Mouse (Mus musculus): ENCODE results near the gene Mfsd1. TPM values are rescaled to one million over a fixed set of nuclear protein-coding genes. Genes with fewer than 3 reads are reported as not detected.
A peak's percentile ranks its signal among the peaks of the same experiment; 100 is the strongest.

Gene Mfsd1
- total and polyA plus RNA-seq, 3 experiments = 44.3 to 95.7 (median 56.8) TPM

DNA sequence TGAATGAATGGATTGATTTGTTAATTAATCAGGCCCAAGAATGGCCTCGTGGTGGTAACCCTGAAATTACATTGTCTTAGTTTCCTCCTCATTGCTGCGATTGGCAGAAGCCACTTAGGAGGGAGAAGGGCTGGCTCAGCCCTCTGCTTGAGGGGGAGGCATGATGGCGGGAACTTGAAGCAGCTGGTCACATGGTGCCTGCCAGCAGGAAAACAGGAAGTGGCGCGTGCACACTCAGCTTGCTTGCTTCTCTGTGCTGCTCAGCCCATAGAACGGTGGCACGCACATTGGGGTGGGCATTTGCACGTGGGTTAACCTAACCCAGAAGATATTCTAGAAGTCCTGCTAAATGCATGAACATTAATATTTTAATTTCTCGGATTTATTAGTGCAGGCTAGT is 4.9 kb downstream of the Mfsd1 start:
- TF ChIP-seq PAX5 (IDR thresholded peaks at IDR 0.05; ENCODE audit: low read length) = no peak
- TF ChIP-seq ZC3H11A (IDR thresholded peaks at IDR 0.05; ENCODE audit: low read depth, low read length) = no peak
- no peak for TF ChIP-seq UBTF (IDR thresholded peaks at IDR 0.05; ENCODE audit: low read depth, low read length)
- 0 out of 2 replicates have a peak, but pooled peaks have one; percentile 9 for TF ChIP-seq USF1 (IDR thresholded peaks at IDR 0.05; ENCODE audit: low read depth, low read length)
- no peak for TF ChIP-seq MXI1 (IDR thresholded peaks at IDR 0.05; ENCODE audit: low read depth, low read length)
- H3K27me3 ChIP-seq (replicated peaks) = no peaks in the 10 kb centered on the region

DNA sequence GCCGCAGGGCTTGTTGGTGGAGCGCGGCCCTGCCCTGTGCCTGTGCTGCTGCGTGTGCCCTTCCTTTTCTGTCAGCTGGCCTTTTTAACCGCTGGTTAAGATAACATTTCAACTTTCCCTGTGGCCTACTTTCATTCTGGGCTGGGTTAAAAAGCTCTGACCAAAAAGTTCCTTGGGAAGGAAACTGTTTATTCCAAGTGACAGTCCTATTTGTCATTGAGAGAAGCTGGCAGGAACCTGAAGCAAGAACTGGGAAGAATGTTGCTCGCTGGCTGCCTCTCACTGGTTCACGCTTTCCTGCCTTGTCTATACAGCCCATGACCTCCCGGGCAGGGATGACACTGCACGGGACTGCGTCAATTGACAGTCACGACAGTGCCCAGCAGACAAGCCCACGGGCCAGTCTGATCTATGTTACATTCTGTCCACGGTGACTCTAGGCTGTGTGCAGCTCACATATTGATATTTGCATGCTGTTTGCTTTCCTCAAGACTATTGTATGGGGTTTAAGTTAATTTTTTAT is 19.1 kb downstream of the Mfsd1 start:
- Histone ChIP-seq H3K4me2 (ENCODE audit: insufficient read depth, low read depth, poor library complexity, severe bottlenecking) (no peak overlapping the region), H3K9me3 (replicated peaks; ENCODE audit: low read length) (no peaks in the 10 kb centered on the region), H3K27ac (ENCODE audit: insufficient read depth, low read depth) (no peak overlapping the region), H3K79me2 (replicated peaks; ENCODE audit: control insufficient read depth, extremely low read depth, insufficient read depth, poor library complexity, severe bottlenecking) (no peaks in the 10 kb centered on the region), H3K27me3 (replicated peaks) (no peaks in the 10 kb centered on the region), H3K4me3 (replicated peaks in 1 of 3; ENCODE audit: low read depth in 2 of 3, low read length in 2 of 3, poor library complexity in 1 of 3) (no peak overlapping the region), H3K4me1 (ENCODE audit: control insufficient read depth in 1 of 2, insufficient read depth in 2 of 2) (no peaks in the 10 kb centered on the region), H3K9ac (ENCODE audit: insufficient read depth, low read depth) (no peak overlapping the region), H3K36me3 (replicated peaks in 1 of 2; ENCODE audit: control insufficient read depth in 1 of 2, insufficient read depth in 1 of 2, low read length in 1 of 2) (peaks cover 51 to 64% of the 10 kb centered on the region in 2 experiments)
- no peak for TF ChIP-seq TBP (conservative IDR thresholded peaks at IDR 0.05; ENCODE audit: low read depth, low read length)
- no peak for TF ChIP-seq E2F4 (IDR thresholded peaks at IDR 0.05; ENCODE audit: insufficient replicate concordance, low read depth, low read length)
- no peak for TF ChIP-seq RAD21 (IDR thresholded peaks at IDR 0.05; ENCODE audit: low read depth, low read length)
- TF ChIP-seq TCF12 (IDR thresholded peaks at IDR 0.05; ENCODE audit: low read depth, low read length) = no peak
- no peak for TF ChIP-seq ZMIZ1 (IDR thresholded peaks at IDR 0.05; ENCODE audit: low read depth, low read length)
- no peak for TF ChIP-seq JUN (IDR thresholded peaks at IDR 0.05; ENCODE audit: insufficient read depth, low read depth, low read length)
- TF ChIP-seq PAX5 (IDR thresholded peaks at IDR 0.05; ENCODE audit: low read length) = no peak
- no peak for TF ChIP-seq CTCF (conservative IDR thresholded peaks at IDR 0.05 in 1 of 2, IDR thresholded peaks at IDR 0.05 in 1 of 2; ENCODE audit: low read depth in 2 of 2, low read length in 2 of 2)
- no peak for TF ChIP-seq CHD1 (IDR thresholded peaks at IDR 0.05; ENCODE audit: low read depth, low read length)
- no peak for TF ChIP-seq GABPA (IDR thresholded peaks at IDR 0.05; ENCODE audit: insufficient replicate concordance, low read depth, low read length)
- TF ChIP-seq NRF1 (IDR thresholded peaks at IDR 0.05; ENCODE audit: low read depth, low read length) = no peak
- TF ChIP-seq RCOR1 (conservative IDR thresholded peaks at IDR 0.05; ENCODE audit: low read depth, low read length) = no peak
- no peak for TF ChIP-seq MAFK (IDR thresholded peaks at IDR 0.05; ENCODE audit: insufficient replicate concordance, low read length)
- no peak for TF ChIP-seq MAX (IDR thresholded peaks at IDR 0.05; ENCODE audit: low read length)
- TF ChIP-seq ZKSCAN1 (IDR thresholded peaks at IDR 0.05; ENCODE audit: borderline replicate concordance, low read depth, low read length) = no peak
- TF ChIP-seq HCFC1 (IDR thresholded peaks at IDR 0.05; ENCODE audit: low read depth, low read length) = no peak
- TF ChIP-seq MAZ (IDR thresholded peaks at IDR 0.05; ENCODE audit: low read depth, low read length) = no peak
- no peak for TF ChIP-seq ZC3H11A (IDR thresholded peaks at IDR 0.05; ENCODE audit: low read depth, low read length)
- TF ChIP-seq USF1 (IDR thresholded peaks at IDR 0.05; ENCODE audit: low read depth, low read length) = no peak
- no peak for TF ChIP-seq ETS1 (conservative IDR thresholded peaks at IDR 0.05; ENCODE audit: low read depth, low read length)
- dilution Hi-C loops (cut with MboI; ENCODE audit: extremely low pct_ligation_motif_present, extremely low pct_unique_long_range_greater_than_20kb, low sequenced_read_pairs) = no loop called here
- in situ Hi-C loops (cut with MboI; ENCODE audit: low pct_ligation_motif_present, low pct_unique_long_range_greater_than_20kb, low sequenced_read_pairs) = loop anchor here (25.0 kb wide), 1 partner anchor 936 kb away; no protein-coding TSS in a partner anchor
- no peak for DNase-seq (ENCODE audit: extremely low read depth)

More for the DNA sequence above, 4.9 kb downstream of the Mfsd1 start:
- Histone ChIP-seq H3K4me3 (replicated peaks in 1 of 3; ENCODE audit: low read depth in 2 of 3, low read length in 2 of 3, poor library complexity in 1 of 3) (no peak overlapping the region), H3K79me2 (replicated peaks; ENCODE audit: control insufficient read depth, extremely low read depth, insufficient read depth, poor library complexity, severe bottlenecking) (no peaks in the 10 kb centered on the region; the same call in 1 of the 2 replicates), H3K27ac (ENCODE audit: insufficient read depth, low read depth) (no peak overlapping the region), H3K9me3 (replicated peaks; ENCODE audit: low read length) (no peaks in the 10 kb centered on the region), H3K4me2 (ENCODE audit: insufficient read depth, low read depth, poor library complexity, severe bottlenecking) (no peak overlapping the region), H3K9ac (ENCODE audit: insufficient read depth, low read depth) (no peak overlapping the region), H3K4me1 (ENCODE audit: control insufficient read depth in 1 of 2, insufficient read depth in 2 of 2) (peaks cover 0 to 18% of the 10 kb centered on the region in 2 experiments; a peak in 2 of 4 replicates), H3K36me3 (replicated peaks in 1 of 2; ENCODE audit: control insufficient read depth in 1 of 2, insufficient read depth in 1 of 2, low read length in 1 of 2) (peaks cover 42 to 77% of the 10 kb centered on the region in 2 experiments)
- in situ Hi-C loops (cut with MboI; ENCODE audit: low pct_ligation_motif_present, low pct_unique_long_range_greater_than_20kb, low sequenced_read_pairs) = no loop called here
- DNase-seq (ENCODE audit: extremely low read depth) = no peak
- dilution Hi-C loops (cut with MboI; ENCODE audit: extremely low pct_ligation_motif_present, extremely low pct_unique_long_range_greater_than_20kb, low sequenced_read_pairs) = no loop called here
